Mouse (Mus musculus) thymus, adult 2 months (tissue): ENCODE measurements around the gene Schip1. TPM values are rescaled to one million over a fixed set of nuclear protein-coding genes. Genes with fewer than 3 reads are reported as not detected.

ENCODE experiments used
- DNase-seq: peaks from one replicate; pipeline ENCODE4 v3.0.0; 2021
- H3K27ac ChIP-seq: fragments of 200-500 bp; 2 replicates; pipeline ENCODE4 v1.5.1; 2012; ENCODE audit warnings: low read length, control low read depth; ENCODE audit not compliant: control insufficient read depth, insufficient read depth
- H3K27me3 ChIP-seq: fragments of 200-500 bp; 2 replicates; pipeline ENCODE4 v1.6.1; 2012; ENCODE audit warnings: mild to moderate bottlenecking, low read length, moderate library complexity, mixed read lengths; ENCODE audit not compliant: control insufficient read depth, insufficient read depth
- H3K36me3 ChIP-seq: fragments of 200-500 bp; 2 replicates; pipeline ENCODE4 v1.6.1; 2012; ENCODE audit warnings: mild to moderate bottlenecking, low read length, moderate library complexity; ENCODE audit not compliant: control insufficient read depth, insufficient read depth
- H3K4me1 ChIP-seq: fragments of 200-500 bp; replicated peaks from 2 replicates; pipeline ENCODE4 v1.6.1; 2012; ENCODE audit warnings: low read length; ENCODE audit not compliant: control insufficient read depth, insufficient read depth
- H3K4me3 ChIP-seq: fragments of 200-500 bp; 2 replicates; pipeline ENCODE4 v1.5.1; 2012; ENCODE audit warnings: mild to moderate bottlenecking, low read length, control low read depth, moderate library complexity; ENCODE audit not compliant: control insufficient read depth, insufficient read depth
- CTCF ChIP-seq: fragments of 200-500 bp; IDR thresholded peaks from 2 replicates; pipeline ENCODE4 v1.5.1; 2012; ENCODE audit warnings: mild to moderate bottlenecking, control low read depth, low read length, moderate library complexity, borderline replicate concordance; ENCODE audit not compliant: control insufficient read depth, poor library complexity, insufficient read depth; ENCODE audit errors: extremely low read depth
- POLR2A ChIP-seq: fragments of 200-500 bp; IDR thresholded peaks from 2 replicates; pipeline ENCODE4 v1.6.1; 2012; ENCODE audit warnings: mild to moderate bottlenecking, low read length, control low read depth, moderate library complexity; ENCODE audit not compliant: control insufficient read depth, poor library complexity, insufficient read depth; ENCODE audit errors: extremely low read depth
- WGBS: fragments of 180-500 bp; shearing (Covaris S2); methylation state at CpG from one replicate; pipeline ENCODE4 v1.1.7; 2018; 5-methylcytosine and 5-hydroxymethylcytosine counted together
- polyA plus RNA-seq: library from polyadenylated mRNA; depleted of rRNA; stranded (reverse); fragments of >200 nt; gene quantifications from 2 replicates; pipeline ENCODE4 v1.2.3, GENCODE M21; 2012

Gene Schip1
- polyA plus RNA-seq, 1 experiment = 3.2 TPM

DNA sequence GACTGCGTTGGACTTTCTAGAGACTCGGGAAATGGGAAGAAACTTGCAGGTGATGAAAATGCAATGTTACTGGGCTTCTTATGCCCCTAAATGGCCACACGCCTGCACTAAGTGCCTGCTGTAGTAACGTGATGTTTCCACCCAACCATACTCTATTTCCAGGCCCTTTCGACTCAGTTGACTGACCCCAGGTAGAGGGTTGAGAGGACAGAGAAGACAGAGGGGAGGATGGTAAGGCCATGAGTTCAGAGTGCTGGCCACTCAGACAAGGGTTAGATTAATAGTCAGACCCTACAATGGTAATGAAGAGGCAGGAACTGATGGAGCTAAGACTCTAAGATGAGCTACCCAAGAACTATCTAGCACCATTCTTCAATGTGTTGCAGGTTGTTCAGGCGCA is 595.4 kb downstream of the Schip1 start:
- Histone ChIP-seq H3K4me1 (peaks cover 7% of the 10 kb centered on the region), H3K36me3 (no peaks in the 10 kb centered on the region), H3K27me3 (no peaks in the 10 kb centered on the region), H3K4me3 (no peak overlapping the region), H3K27ac (no peak overlapping the region)
- WGBS = 98% methylated on average over 6 of the region's 6 CpGs
- no peak for DNase-seq
- no peak for TF ChIP-seq POLR2A
- no peak for TF ChIP-seq CTCF

DNA sequence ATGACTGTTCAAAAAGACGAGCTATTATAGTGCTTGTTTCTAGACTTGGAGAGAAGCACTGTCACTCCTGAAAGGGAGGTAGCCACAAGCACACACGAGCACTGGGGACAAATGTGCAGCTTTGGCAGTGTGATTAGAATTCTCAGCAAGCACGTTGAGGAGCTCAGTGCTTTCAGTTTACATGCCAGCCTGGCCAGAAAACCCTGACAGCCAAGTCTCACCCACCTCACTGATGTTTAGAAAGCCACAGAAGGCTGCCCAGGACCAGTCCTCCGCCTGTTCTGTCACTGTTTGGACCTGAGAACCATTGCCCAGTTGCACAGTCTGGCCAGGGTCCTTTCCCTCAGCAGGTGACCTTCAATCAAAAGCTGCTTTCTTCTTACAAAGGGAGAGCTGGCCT is 595.9 kb downstream of the Schip1 start:
- Histone ChIP-seq H3K27ac (no peak overlapping the region), H3K4me1 (peaks cover 7% of the 10 kb centered on the region), H3K36me3 (no peaks in the 10 kb centered on the region), H3K4me3 (no peak overlapping the region), H3K27me3 (no peaks in the 10 kb centered on the region)
- no peak for DNase-seq
- 75% methylated on average over 4 of the region's 4 CpGs for WGBS
- TF ChIP-seq POLR2A (no peak), CTCF (no peak)

DNA sequence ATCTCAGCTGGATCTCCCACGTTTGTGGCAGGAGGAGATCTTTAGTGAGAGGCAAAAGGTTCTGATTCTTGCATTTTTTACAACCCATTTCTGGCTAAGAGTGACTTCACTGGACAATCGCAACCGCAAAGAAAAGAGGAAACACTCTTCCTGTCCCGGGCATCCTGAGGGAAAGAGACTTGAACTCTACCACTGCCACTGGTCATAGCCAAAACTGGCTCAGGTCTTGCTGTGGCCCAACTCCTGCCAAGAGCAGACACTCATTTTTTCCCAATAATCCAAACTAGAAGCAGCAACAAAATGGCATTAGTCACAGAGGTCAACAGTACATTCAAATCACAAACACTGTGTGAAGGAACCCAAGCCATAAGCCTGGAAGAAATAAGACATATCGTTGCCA is 597.8 kb downstream of the Schip1 start:
- DNase-seq = no peak
- H3K4me3 ChIP-seq = no peak overlapping the region
- TF ChIP-seq CTCF (no peak), POLR2A (no peak)
- H3K27ac ChIP-seq = no peak overlapping the region
- WGBS = 27% methylated on average over 5 of the region's 5 CpGs
- H3K4me1 ChIP-seq = peaks cover 14% of the 10 kb centered on the region
- H3K36me3 ChIP-seq = no peaks in the 10 kb centered on the region
- H3K27me3 ChIP-seq = no peaks in the 10 kb centered on the region

DNA sequence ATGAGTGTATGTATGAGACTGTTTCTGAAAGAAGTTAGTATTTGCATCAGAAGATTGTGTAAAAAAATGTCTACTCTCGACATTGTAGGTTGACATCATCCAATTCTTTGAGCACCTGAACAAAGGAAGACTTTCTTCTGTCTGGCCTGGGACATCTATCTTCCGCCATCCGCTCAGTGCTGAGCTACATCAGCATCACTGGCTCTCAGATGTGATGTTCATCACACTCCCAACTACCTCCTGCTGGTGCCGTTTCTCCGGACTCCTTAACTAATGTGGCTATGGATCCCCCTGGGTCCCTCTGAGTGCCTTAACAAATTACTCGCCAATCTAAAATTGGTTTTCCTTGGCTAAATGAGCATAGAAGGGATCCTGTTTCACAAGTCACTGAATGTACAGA is 599.7 kb downstream of the Schip1 start:
- H3K4me3 ChIP-seq = no peak overlapping the region
- no peaks in the 10 kb centered on the region for H3K27me3 ChIP-seq
- H3K36me3 ChIP-seq = no peaks in the 10 kb centered on the region
- TF ChIP-seq CTCF = no peak
- no peak for TF ChIP-seq POLR2A
- H3K4me1 ChIP-seq = peaks cover 13% of the 10 kb centered on the region
- H3K27ac ChIP-seq = no peak overlapping the region
- 93% methylated on average over 6 of the region's 6 CpGs for WGBS
- no peak for DNase-seq

DNA sequence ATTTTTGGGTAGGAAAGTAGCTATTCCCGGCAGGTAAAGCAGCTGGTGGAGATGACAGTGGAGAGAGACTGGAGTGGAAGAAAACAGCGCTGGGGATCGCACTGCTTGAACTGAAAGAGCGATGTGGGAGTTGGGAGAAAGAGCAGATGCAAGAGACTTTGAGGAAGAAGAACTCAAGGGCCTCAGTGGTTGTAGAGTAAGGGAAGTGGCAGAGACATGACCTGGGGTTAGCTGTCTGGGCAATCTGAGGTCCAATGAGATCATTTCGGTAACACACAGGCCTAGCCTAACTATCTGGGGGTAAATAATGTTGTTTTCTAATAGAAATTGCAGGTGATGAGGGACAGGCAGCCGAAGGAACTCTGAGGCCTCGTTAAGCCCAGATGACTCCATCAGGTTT is 601.8 kb downstream of the Schip1 start:
- no peak overlapping the region for H3K4me3 ChIP-seq
- no peak overlapping the region for H3K27ac ChIP-seq
- H3K27me3 ChIP-seq = no peaks in the 10 kb centered on the region
- no peaks in the 10 kb centered on the region for H3K36me3 ChIP-seq
- no peak for TF ChIP-seq CTCF
- TF ChIP-seq POLR2A = no peak
- DNase-seq = no peak
- peaks cover 13% of the 10 kb centered on the region for H3K4me1 ChIP-seq
- WGBS = 49% methylated on average over 7 of the region's 7 CpGs

DNA sequence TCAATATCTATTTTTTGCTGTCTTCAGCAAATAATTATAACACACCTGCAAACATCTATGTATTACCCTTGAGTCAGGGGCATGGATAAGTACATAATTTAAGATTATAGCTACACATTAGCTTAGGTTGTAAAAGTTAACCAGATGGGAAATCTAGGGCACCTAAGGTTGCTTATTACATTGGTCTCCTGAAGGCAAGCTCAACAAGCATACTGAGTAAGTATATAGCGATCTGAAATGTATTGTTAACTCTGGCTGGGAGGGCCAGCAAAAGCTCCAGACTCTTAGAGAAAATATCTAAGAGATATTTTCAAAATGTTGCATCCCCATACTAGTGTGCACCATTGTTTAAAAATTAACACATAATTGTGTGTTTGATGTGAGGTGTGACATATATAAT is 603.2 kb downstream of the Schip1 start:
- H3K27ac ChIP-seq = no peak overlapping the region
- H3K27me3 ChIP-seq = no peaks in the 10 kb centered on the region
- H3K4me3 ChIP-seq = no peak overlapping the region
- TF ChIP-seq CTCF = no peak
- TF ChIP-seq POLR2A = no peak
- no peak for DNase-seq
- WGBS = 98% methylated on average over 1 of the region's 1 CpGs
- no peaks in the 10 kb centered on the region for H3K36me3 ChIP-seq
- H3K4me1 ChIP-seq = peaks cover 10% of the 10 kb centered on the region

DNA sequence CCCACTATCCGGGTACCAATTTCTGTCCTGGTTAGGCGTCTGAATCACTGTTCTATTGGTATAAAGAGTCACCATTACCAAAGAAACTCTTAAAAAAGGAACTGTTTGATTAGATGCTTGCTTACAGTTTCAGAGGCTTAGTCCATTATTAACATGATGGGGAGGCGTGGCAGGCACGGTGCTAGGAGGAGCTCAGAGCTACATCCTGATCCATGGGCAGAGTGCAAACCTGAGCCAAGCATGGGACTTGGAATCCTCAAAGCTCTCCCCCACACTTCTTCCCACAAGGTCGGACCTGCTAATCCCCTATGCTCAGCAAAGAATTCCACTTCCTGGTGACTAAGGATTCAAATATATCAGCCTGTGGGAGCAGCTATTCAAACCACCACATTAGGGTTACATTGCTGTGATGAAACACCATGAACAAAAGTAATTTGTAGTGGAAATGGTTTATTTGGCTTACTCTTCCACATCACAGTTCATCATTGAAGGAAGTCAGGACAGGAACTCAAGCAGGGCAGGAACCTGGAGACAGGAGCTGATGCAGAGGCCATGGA is 604.9 kb downstream of the Schip1 start:
- Histone ChIP-seq H3K4me1 (peaks cover 10% of the 10 kb centered on the region), H3K27me3 (no peaks in the 10 kb centered on the region), H3K36me3 (no peaks in the 10 kb centered on the region), H3K4me3 (no peak overlapping the region), H3K27ac (no peak overlapping the region)
- TF ChIP-seq CTCF (no peak), POLR2A (no peak)
- DNase-seq = no peak
- WGBS = 92% methylated on average over 5 of the region's 5 CpGs
